Mouse (Mus musculus) thymus, adult 2 months (tissue): ENCODE measurements around the gene Ngef.

Source experiments
- CTCF ChIP-seq: fragments of 200-500 bp; IDR thresholded peaks from 2 replicates; pipeline ENCODE4 v1.5.1; 2012; ENCODE audit warnings: mild to moderate bottlenecking, control low read depth, low read length, moderate library complexity, borderline replicate concordance; ENCODE audit not compliant: control insufficient read depth, poor library complexity, insufficient read depth; ENCODE audit errors: extremely low read depth
- POLR2A ChIP-seq: fragments of 200-500 bp; IDR thresholded peaks from 2 replicates; pipeline ENCODE4 v1.6.1; 2012; ENCODE audit warnings: mild to moderate bottlenecking, low read length, control low read depth, moderate library complexity; ENCODE audit not compliant: control insufficient read depth, poor library complexity, insufficient read depth; ENCODE audit errors: extremely low read depth

- no peak for TF ChIP-seq POLR2A
- no peak for TF ChIP-seq CTCF
These were observed 28.1 kb upstream of the Ngef start for GRCm38 (mm10) chr1:87601801-87602200.
